Mouse (Mus musculus): ENCODE data around the gene Dpm3. TPM values are rescaled to one million over a fixed set of nuclear protein-coding genes. Genes with fewer than 3 reads are reported as not detected.
A peak's percentile ranks its signal among the peaks of the same experiment; 100 is the strongest.
"Not testable (repeated sequence)": the region's sequence is repeated elsewhere in the genome, so short reads cannot be mapped to it uniquely, and the experiment has no call there.

Dpm3 gene
- polyA plus RNA-seq (2014; fragmentation: Nextera tagmentation; extraction: Ambion mirVana), result 143 and 188 TPM in 2 replicates

- H3K9ac ChIP-seq (ENCODE audit: low read length), result no peak within 1 kb of the TSS
Observed at GRCm38 (mm10) chr3:89259076-89259475, at the start of gene Dpm3. Gene Dpm3 (plus strand): TSS chr3:89259358.

GRCm38 (mm10) chr3:89209731-89210130 lies 49.4 kb upstream of the Dpm3 start:
- Histone ChIP-seq H3K36me3 (ENCODE audit: control insufficient read depth, insufficient read depth, low read length) (peaks cover 61% of the 10 kb centered on the region), H3K4me1 (replicated peaks; ENCODE audit: control insufficient read depth, insufficient read depth, low read length) (peaks cover 10% of the 10 kb centered on the region), H3K9ac (ENCODE audit: low read length) (no peak overlapping the region), H3K4me3 (ENCODE audit: low read depth, low read length) (no peak overlapping the region), H3K27me3 (replicated peaks; ENCODE audit: control insufficient read depth, insufficient read depth, low read length) (no peaks in the 10 kb centered on the region), H3K4me2 (ENCODE audit: low read length) (no peak overlapping the region), H3K9me3 (ENCODE audit: control insufficient read depth, low read length) (no peaks in the 10 kb centered on the region), H3K27ac (ENCODE audit: low read depth) (no peak overlapping the region)
- DNase-seq (ENCODE audit: low spot score) (no peak), ATAC-seq (replicated peaks; ENCODE audit: low FRiP score, low TSS enrichment, low read depth) (no peak)
- WGBS, result 91% methylated on average over 7 of the region's 7 CpGs

More at GRCm38 (mm10) chr3:89259076-89259475, at the start of gene Dpm3:
- 51% methylated on average over 7 of the region's 7 CpGs for WGBS
- H3K27ac ChIP-seq (ENCODE audit: low read depth), result no peak within 1 kb of the TSS
- no peaks in the 10 kb centered on the region for H3K36me3 ChIP-seq (ENCODE audit: control insufficient read depth, insufficient read depth, low read length)
- DNase-seq (ENCODE audit: low spot score) (no peak), ATAC-seq (replicated peaks; ENCODE audit: low FRiP score, low TSS enrichment, low read depth) (no peak)
- no peaks in the 10 kb centered on the region for H3K9me3 ChIP-seq (ENCODE audit: control insufficient read depth, low read length)
- no peak within 1 kb of the TSS for H3K4me3 ChIP-seq (ENCODE audit: low read depth, low read length)
- no peak within 1 kb of the TSS for H3K4me2 ChIP-seq (ENCODE audit: low read length)
- H3K4me1 ChIP-seq (replicated peaks; ENCODE audit: control insufficient read depth, insufficient read depth, low read length), result no peaks in the 10 kb centered on the region
- no peaks in the 10 kb centered on the region for H3K27me3 ChIP-seq (replicated peaks; ENCODE audit: control insufficient read depth, insufficient read depth, low read length)

DNA sequence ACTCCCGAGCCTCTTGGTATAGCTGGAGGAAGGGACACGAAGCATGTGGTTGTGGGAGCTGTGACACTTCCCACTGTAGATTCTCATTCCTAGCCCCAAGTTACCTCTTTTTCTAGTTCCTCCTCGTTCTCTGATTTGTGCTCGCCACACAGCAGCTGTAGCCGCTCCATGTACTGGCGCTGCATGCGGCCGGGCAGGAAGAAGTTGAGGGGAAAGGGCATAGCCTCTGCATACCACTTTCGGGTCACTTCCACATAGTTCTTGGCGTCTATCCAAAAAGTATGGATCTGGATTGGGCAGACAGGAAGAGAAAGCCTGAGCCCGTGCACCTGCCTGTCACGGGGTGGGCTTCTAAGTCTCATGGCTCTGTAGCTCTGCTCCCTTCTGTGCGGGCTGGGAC lies 49.0 kb upstream of the Dpm3 start:
- ATAC-seq (replicated peaks; ENCODE audit: low FRiP score, low TSS enrichment, low read depth) (no peak), DNase-seq (ENCODE audit: low spot score) (no peak)
- Histone ChIP-seq H3K9ac (ENCODE audit: low read length) (no peak overlapping the region), H3K27ac (ENCODE audit: low read depth) (no peak overlapping the region), H3K27me3 (replicated peaks; ENCODE audit: control insufficient read depth, insufficient read depth, low read length) (no peaks in the 10 kb centered on the region), H3K36me3 (ENCODE audit: control insufficient read depth, insufficient read depth, low read length) (peaks cover 57% of the 10 kb centered on the region), H3K4me1 (replicated peaks; ENCODE audit: control insufficient read depth, insufficient read depth, low read length) (peaks cover 15% of the 10 kb centered on the region), H3K9me3 (ENCODE audit: control insufficient read depth, low read length) (no peaks in the 10 kb centered on the region), H3K4me2 (ENCODE audit: low read length) (no peak overlapping the region), H3K4me3 (ENCODE audit: low read depth, low read length) (no peak overlapping the region)
- 73% methylated on average over 13 of the region's 13 CpGs for WGBS

DNA sequence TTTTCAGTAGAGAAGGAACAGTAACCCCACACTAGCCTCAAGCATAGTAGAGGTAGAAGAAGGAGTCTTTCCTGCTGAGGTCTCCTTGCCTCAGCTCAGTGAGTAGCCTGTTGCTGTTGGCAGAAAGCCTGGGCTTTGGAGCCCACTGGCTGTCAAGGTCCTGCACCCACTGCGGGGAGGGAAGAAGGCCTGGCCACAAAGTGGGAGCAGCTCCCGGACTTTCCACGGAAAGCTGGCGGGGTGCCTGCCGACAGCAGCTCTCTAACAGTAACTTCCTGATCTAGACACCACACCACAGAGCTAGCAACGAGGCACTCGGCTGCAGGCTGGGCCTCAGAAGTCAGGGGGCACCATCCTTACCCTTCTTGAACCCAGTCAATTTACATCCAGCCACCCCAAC lies 48.4 kb upstream of the Dpm3 start:
- WGBS, result 72% methylated on average over 7 of the region's 7 CpGs
- H3K9ac ChIP-seq (ENCODE audit: low read length), result no peak overlapping the region
- H3K27me3 ChIP-seq (replicated peaks; ENCODE audit: control insufficient read depth, insufficient read depth, low read length), result no peaks in the 10 kb centered on the region
- H3K9me3 ChIP-seq (ENCODE audit: control insufficient read depth, low read length), result no peaks in the 10 kb centered on the region
- H3K36me3 ChIP-seq (ENCODE audit: control insufficient read depth, insufficient read depth, low read length), result peaks cover 52% of the 10 kb centered on the region
- H3K4me3 ChIP-seq (ENCODE audit: low read depth, low read length), result no peak overlapping the region
- H3K27ac ChIP-seq (ENCODE audit: low read depth), result no peak overlapping the region
- H3K4me1 ChIP-seq (replicated peaks; ENCODE audit: control insufficient read depth, insufficient read depth, low read length), result peaks cover 20% of the 10 kb centered on the region
- no peak overlapping the region for H3K4me2 ChIP-seq (ENCODE audit: low read length)
- ATAC-seq (replicated peaks; ENCODE audit: low FRiP score, low TSS enrichment, low read depth), result no peak
- DNase-seq (ENCODE audit: low spot score), result no peak

DNA sequence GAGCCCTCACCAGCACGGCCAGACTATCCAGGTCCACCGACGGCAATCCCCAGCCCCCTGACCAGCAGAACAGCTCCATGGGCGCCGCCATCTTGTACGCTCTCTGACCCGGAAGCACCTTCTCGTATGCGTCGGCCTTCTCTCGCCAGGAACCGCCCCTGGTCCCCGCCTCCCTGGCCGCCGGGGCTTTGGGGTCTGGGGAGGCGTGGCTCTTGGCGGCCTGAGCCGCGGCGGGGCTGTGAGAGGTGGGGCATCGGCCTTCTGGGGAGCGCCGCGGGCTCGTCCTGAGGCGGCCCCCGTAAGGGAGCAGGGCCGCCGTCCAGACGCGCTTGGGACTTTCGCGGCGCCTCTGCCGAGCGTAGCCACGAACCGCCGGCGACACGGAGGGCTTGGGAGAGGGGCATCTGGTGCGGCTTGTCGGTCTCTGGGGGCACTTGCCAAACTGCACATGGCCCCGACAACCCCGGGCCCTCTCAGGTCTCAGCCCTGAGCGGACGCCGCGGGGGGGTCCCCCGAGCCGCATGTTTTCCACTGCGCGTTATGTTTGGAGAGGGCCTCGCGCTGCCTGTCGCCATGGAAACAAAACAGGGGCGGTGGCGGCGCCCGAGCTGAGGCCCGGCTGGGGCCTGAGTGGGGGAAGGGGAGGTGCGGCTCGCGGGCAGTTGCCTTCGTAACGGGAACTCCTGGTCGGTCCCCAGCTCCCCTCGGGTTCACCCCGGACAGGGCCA lies 45.2 kb upstream of the Dpm3 start:
- under 1% methylated on average over 65 of the region's 69 CpGs for WGBS
- Histone ChIP-seq H3K9me3 (ENCODE audit: control insufficient read depth, low read length) (no peaks in the 10 kb centered on the region), H3K27ac (ENCODE audit: low read depth) (peak overlapping the region; percentile 99), H3K9ac (ENCODE audit: low read length) (peak overlapping the region; percentile 85), H3K4me2 (ENCODE audit: low read length) (peak overlapping the region; percentile 81), H3K4me3 (ENCODE audit: low read depth, low read length) (peak overlapping the region; percentile 95), H3K36me3 (ENCODE audit: control insufficient read depth, insufficient read depth, low read length) (peaks cover 21% of the 10 kb centered on the region), H3K4me1 (replicated peaks; ENCODE audit: control insufficient read depth, insufficient read depth, low read length) (peaks cover 21% of the 10 kb centered on the region), H3K27me3 (replicated peaks; ENCODE audit: control insufficient read depth, insufficient read depth, low read length) (no peaks in the 10 kb centered on the region)
- ATAC-seq (replicated peaks; ENCODE audit: low FRiP score, low TSS enrichment, low read depth) (peak; percentile 91), DNase-seq (ENCODE audit: low spot score) (peak; percentile 94)

GRCm38 (mm10) chr3:89214681-89215411 lies 44.3 kb upstream of the Dpm3 start, which contains the start of gene Thbs3:
Gene Thbs3 (plus strand): TSS chr3:89215180.
- no peak for DNase-seq (ENCODE audit: low spot score)

GRCm38 (mm10) chr3:89215853-89216252 lies 43.3 kb upstream of the Dpm3 start:
- no peaks in the 10 kb centered on the region for H3K9me3 ChIP-seq (ENCODE audit: control insufficient read depth, low read length)
- H3K27ac ChIP-seq (ENCODE audit: low read depth), result no peak overlapping the region
- peak overlapping the region; percentile 44; the same call in 1 of the 2 replicates for H3K9ac ChIP-seq (ENCODE audit: low read length)
- DNase-seq (ENCODE audit: low spot score) (peak; percentile 93), ATAC-seq (replicated peaks; ENCODE audit: low FRiP score, low TSS enrichment, low read depth) (0 out of 2 replicates have a peak, but pooled peaks have one; percentile 12)
- peaks cover 2% of the 10 kb centered on the region; the same call in 1 of the 2 replicates for H3K36me3 ChIP-seq (ENCODE audit: control insufficient read depth, insufficient read depth, low read length)
- H3K27me3 ChIP-seq (replicated peaks; ENCODE audit: control insufficient read depth, insufficient read depth, low read length), result no peaks in the 10 kb centered on the region
- WGBS, result under 1% methylated on average over 6 of the region's 6 CpGs
- H3K4me3 ChIP-seq (ENCODE audit: low read depth, low read length), result peak overlapping the region; percentile 95
- H3K4me1 ChIP-seq (replicated peaks; ENCODE audit: control insufficient read depth, insufficient read depth, low read length), result peaks cover 21% of the 10 kb centered on the region
- peak overlapping the region; percentile 81 for H3K4me2 ChIP-seq (ENCODE audit: low read length)

More at GRCm38 (mm10) chr3:89214681-89215411, 44.3 kb upstream of the Dpm3 start, which contains the start of gene Thbs3:
- H3K9ac ChIP-seq (ENCODE audit: low read length), result peak within 1 kb of the TSS; percentile 85
- H3K4me1 ChIP-seq (replicated peaks; ENCODE audit: control insufficient read depth, insufficient read depth, low read length), result peaks cover 21% of the 10 kb centered on the region
- no peaks in the 10 kb centered on the region for H3K27me3 ChIP-seq (replicated peaks; ENCODE audit: control insufficient read depth, insufficient read depth, low read length)
- ATAC-seq (replicated peaks; ENCODE audit: low FRiP score, low TSS enrichment, low read depth), result no peak
- H3K27ac ChIP-seq (ENCODE audit: low read depth), result peak within 1 kb of the TSS; percentile 99
- peak within 1 kb of the TSS; percentile 95 for H3K4me3 ChIP-seq (ENCODE audit: low read depth, low read length)
- no peaks in the 10 kb centered on the region for H3K9me3 ChIP-seq (ENCODE audit: control insufficient read depth, low read length)
- H3K36me3 ChIP-seq (ENCODE audit: control insufficient read depth, insufficient read depth, low read length), result peaks cover 12% of the 10 kb centered on the region
- WGBS, result 1% methylated on average over 19 of the region's 19 CpGs
- peak within 1 kb of the TSS; percentile 81 for H3K4me2 ChIP-seq (ENCODE audit: low read length)

GRCm38 (mm10) chr3:89216407-89216806 lies 42.8 kb upstream of the Dpm3 start:
- not testable (repeated sequence) for H3K27me3 ChIP-seq (replicated peaks; ENCODE audit: control insufficient read depth, insufficient read depth, low read length); ATAC-seq (replicated peaks; ENCODE audit: low FRiP score, low TSS enrichment, low read depth); H3K4me2 ChIP-seq (ENCODE audit: low read length); H3K9me3 ChIP-seq (ENCODE audit: control insufficient read depth, low read length); H3K9ac ChIP-seq (ENCODE audit: low read length); H3K36me3 ChIP-seq (ENCODE audit: control insufficient read depth, insufficient read depth, low read length); H3K27ac ChIP-seq (ENCODE audit: low read depth); H3K4me3 ChIP-seq (ENCODE audit: low read depth, low read length); DNase-seq (ENCODE audit: low spot score)
- WGBS, result 71% methylated on average over 7 of the region's 7 CpGs
- H3K4me1 ChIP-seq (replicated peaks; ENCODE audit: control insufficient read depth, insufficient read depth, low read length), result peaks cover 21% of the 10 kb centered on the region
